Mouse (Mus musculus): ENCODE data around the gene U2af2. TPM values are rescaled to one million over a fixed set of nuclear protein-coding genes. Genes with fewer than 3 reads are reported as not detected.

U2af2 gene
- polyA plus RNA-seq, 1 experiment from 2014 or later, result 107 TPM

DNA sequence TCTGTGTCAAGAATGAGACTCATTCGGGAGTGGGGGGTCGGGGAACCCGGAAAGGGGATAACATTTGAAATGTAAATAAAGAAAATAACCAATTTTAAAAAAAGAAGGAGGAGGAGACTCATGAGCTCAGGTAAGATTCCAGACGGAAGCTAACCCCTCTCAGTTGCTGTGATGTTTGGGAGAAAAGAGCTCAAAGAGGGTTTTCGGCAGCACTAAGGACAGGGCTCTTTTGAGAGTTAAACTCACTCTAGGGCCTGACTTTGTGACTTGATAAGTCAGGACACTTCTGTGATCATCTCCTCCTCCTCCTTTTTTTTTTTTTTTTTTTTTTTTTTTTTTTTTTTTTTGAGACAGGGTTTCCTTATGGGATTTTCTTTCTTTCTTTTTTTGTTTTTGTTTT lies 23.0 kb upstream of the U2af2 start:
- WGBS, result 28% methylated on average over 5 of the region's 5 CpGs
- Histone ChIP-seq H3K4me2 (peak overlapping the region; percentile 58), H3K9ac (peak overlapping the region; percentile 64), H3K36me3 (replicated peaks) (peaks cover 15% of the 10 kb centered on the region; the same call in 1 of the 2 replicates), H3K9me3 (no peaks in the 10 kb centered on the region), H3K4me1 (peaks cover 19% of the 10 kb centered on the region), H3K4me3 (peak overlapping the region; percentile 57), H3K27ac (peak overlapping the region; percentile 97), H3K27me3 (replicated peaks) (no peaks in the 10 kb centered on the region)
- ATAC-seq (replicated peaks), result no peak

DNA sequence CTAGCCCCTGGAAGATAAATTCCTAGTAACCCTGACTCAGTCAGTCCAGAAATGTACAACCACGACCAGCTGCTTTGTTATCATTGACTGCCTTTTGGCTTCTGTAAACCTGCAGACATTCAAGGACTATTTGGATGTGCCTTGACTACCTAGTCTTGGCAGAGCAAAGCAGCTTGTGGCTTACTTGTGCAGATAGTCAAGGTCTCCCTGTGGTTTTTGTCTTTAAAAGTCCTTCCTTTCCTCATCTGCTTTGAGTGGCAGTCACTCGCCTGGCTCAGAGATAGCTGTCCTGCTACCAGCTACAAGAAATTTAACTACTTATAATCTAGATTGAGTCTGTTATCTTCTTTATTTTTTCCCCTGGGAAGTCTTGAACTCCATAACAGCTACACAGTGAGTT lies 17.0 kb upstream of the U2af2 start:
- no peak for ATAC-seq (replicated peaks)
- no peak overlapping the region for H3K4me3 ChIP-seq
- H3K27me3 ChIP-seq (replicated peaks), result no peaks in the 10 kb centered on the region
- no peaks in the 10 kb centered on the region for H3K36me3 ChIP-seq (replicated peaks)
- no peaks in the 10 kb centered on the region for H3K9me3 ChIP-seq
- no peak overlapping the region for H3K27ac ChIP-seq
- no peaks in the 10 kb centered on the region for H3K4me1 ChIP-seq
- no peak overlapping the region for H3K9ac ChIP-seq
- no peak overlapping the region for H3K4me2 ChIP-seq
- 77% methylated on average over 2 of the region's 2 CpGs for WGBS

DNA sequence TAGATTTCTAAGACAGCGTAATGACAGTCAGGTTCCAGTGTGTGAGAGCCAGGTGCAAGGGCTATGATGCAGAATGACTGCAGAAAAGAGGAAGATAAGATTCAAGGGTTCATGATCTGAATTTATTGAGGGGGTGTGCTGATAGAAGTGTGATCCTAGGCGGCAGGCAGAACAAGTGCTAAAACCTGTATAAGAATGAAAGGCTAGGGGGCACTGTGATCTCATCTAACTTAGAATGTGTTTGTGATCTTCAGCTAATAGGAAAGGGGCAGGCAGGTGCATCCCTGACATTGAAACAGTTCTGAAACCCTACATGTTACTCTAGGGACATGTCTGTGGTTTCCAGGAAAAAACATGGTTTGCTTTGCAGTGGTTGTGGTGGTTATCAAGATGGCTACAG lies 15.8 kb upstream of the U2af2 start:
- 76% methylated on average over 2 of the region's 2 CpGs for WGBS
- Histone ChIP-seq H3K9me3 (no peaks in the 10 kb centered on the region), H3K4me3 (no peak overlapping the region), H3K4me2 (no peak overlapping the region), H3K9ac (no peak overlapping the region), H3K4me1 (peaks cover 9% of the 10 kb centered on the region), H3K27ac (no peak overlapping the region), H3K27me3 (replicated peaks) (no peaks in the 10 kb centered on the region), H3K36me3 (replicated peaks) (no peaks in the 10 kb centered on the region)
- ATAC-seq (replicated peaks), result no peak

DNA sequence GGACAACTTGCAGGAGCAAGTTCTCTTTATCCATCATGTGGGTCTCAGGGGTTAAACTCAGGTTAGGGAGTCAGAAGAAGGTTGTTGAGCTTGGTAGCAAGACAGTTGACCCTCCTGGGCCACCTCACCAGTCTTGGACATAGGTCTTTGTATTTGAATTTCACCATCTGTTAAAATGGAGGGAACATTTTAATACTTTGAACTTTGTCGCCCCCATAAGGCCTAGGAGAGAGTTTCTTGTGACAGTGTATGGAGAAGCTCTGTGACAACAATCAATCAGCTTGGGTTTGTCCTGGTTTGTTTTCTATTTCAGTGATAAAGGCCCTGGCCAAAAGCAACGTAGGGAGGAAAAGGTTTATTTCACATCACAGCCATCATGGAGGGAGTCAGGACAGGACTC lies 14.6 kb upstream of the U2af2 start:
- no peak for ATAC-seq (replicated peaks)
- Histone ChIP-seq H3K9me3 (no peaks in the 10 kb centered on the region), H3K27me3 (replicated peaks) (no peaks in the 10 kb centered on the region), H3K4me1 (peaks cover 13% of the 10 kb centered on the region), H3K4me2 (no peak overlapping the region), H3K9ac (no peak overlapping the region), H3K27ac (no peak overlapping the region), H3K4me3 (no peak overlapping the region), H3K36me3 (replicated peaks) (no peaks in the 10 kb centered on the region)
- 33% methylated on average over 2 of the region's 2 CpGs for WGBS

DNA sequence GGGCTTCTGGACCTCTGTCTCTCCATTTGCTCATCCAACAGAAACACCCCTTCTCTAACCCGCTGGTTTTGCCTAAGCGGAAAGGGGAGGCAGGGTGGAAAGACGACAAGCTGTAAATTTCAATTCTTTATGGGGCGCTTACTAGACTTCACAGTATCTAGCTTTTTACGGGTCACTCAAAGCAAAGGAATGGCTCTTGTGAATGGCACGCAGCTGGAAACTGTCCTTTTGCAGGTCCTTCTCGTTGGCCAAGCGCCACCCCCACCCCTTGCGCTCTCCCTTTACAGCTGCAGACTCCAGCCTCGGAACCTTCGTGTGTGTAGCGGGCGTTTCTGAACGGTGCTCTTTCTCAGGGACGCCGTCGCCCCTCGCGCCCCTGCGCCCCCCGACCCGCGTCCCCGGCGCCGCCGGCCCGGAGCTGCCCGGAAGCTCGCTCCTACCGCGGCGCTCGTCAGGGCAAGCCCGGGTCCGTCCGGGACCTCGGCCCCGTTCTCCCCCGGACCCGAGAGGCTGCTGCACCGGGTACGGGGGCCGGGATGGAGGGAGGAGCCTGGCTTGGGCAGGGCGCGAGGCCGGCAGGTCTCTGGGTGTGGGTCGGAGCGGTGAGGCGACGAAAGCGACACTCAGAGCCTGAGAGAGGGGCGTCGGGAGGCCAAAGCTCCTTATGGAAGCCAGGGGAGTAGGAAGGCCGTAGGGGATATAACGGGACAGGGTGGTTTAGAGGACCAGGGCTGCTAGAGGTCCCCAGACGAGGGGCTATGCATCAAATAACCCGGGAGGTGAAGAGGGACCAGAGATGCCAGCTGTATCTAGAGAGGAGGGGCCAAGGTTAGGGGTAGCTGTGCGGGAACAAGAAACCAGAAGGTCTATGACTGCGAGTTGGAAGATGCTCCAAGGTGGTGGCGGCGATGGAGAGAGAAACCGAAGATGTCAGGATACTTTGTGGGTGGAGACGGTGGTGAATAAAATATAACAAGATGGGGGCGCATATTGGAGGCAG lies 10.4 kb upstream of the U2af2 start, which contains the start of gene Zfp580:
Gene Zfp580, plus strand, starts transcription at position 346 of the 1,000 bp plus-strand sequence.
- Histone ChIP-seq H3K9ac (peak within 1 kb of the TSS; percentile 59), H3K4me1 (peaks cover 53% of the 10 kb centered on the region), H3K4me2 (peak within 1 kb of the TSS; percentile 91), H3K9me3 (no peaks in the 10 kb centered on the region), H3K36me3 (replicated peaks) (no peaks in the 10 kb centered on the region), H3K4me3 (peak within 1 kb of the TSS; percentile 51), H3K27me3 (replicated peaks) (peaks cover 31% of the 10 kb centered on the region), H3K27ac (peak within 1 kb of the TSS; percentile 82)
- under 1% methylated on average over 65 of the region's 65 CpGs for WGBS
- ATAC-seq (replicated peaks), result peak; percentile 78

DNA sequence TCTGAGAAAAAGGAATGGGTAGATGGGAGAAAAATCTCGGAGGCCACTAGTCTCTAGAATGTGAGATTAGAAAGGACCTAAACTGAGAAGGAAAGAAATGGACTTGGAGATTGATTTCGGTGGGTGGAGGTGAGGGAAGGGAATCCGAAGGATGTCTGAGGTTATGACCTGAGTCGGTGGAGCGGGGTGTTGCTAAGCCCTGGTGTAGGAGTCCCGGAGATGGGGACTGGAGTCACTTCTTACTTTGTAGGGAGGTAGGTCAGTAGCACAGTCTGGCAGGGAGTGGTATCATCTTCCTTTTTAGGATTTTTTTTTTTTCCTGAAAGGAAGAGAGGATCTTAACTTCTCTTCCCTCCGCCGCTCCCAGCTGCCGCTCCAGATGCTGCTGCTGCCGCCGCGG lies 9.5 kb upstream of the U2af2 start:
- 6% methylated on average over 10 of the region's 12 CpGs for WGBS
- peaks cover 57% of the 10 kb centered on the region for H3K4me1 ChIP-seq
- H3K4me2 ChIP-seq, result peak overlapping the region; percentile 91
- H3K36me3 ChIP-seq (replicated peaks), result no peaks in the 10 kb centered on the region
- no peak overlapping the region for H3K27ac ChIP-seq
- H3K27me3 ChIP-seq (replicated peaks), result peaks cover 31% of the 10 kb centered on the region
- H3K9me3 ChIP-seq, result no peaks in the 10 kb centered on the region
- ATAC-seq (replicated peaks), result no peak
- H3K4me3 ChIP-seq, result peak overlapping the region; percentile 51
- H3K9ac ChIP-seq, result peak overlapping the region; percentile 59

DNA sequence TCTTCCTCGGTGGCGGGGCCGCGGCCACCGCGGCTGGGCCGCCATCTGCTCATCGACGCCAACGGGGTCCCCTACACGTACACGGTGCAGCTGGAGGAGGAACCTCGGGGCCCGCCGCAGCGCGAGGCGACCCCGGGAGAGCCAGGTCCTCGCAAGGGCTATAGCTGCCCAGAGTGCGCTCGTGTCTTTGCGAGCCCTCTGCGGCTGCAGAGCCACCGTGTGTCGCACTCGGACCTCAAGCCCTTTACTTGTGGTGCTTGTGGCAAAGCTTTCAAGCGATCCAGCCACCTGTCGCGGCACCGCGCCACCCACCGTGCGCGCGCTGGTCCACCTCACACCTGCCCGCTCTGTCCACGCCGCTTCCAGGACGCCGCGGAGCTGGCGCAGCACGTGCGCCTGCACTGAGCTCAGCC lies 9.0 kb upstream of the U2af2 start:
- Histone ChIP-seq H3K9ac (peak overlapping the region; percentile 59), H3K36me3 (replicated peaks) (no peaks in the 10 kb centered on the region), H3K4me2 (peak overlapping the region; percentile 91), H3K9me3 (no peaks in the 10 kb centered on the region), H3K4me3 (peak overlapping the region; percentile 51), H3K27ac (no peak overlapping the region), H3K4me1 (peaks cover 62% of the 10 kb centered on the region), H3K27me3 (replicated peaks) (peaks cover 31% of the 10 kb centered on the region)
- WGBS, result 6% methylated on average over 41 of the region's 45 CpGs
- ATAC-seq (replicated peaks), result no peak

DNA sequence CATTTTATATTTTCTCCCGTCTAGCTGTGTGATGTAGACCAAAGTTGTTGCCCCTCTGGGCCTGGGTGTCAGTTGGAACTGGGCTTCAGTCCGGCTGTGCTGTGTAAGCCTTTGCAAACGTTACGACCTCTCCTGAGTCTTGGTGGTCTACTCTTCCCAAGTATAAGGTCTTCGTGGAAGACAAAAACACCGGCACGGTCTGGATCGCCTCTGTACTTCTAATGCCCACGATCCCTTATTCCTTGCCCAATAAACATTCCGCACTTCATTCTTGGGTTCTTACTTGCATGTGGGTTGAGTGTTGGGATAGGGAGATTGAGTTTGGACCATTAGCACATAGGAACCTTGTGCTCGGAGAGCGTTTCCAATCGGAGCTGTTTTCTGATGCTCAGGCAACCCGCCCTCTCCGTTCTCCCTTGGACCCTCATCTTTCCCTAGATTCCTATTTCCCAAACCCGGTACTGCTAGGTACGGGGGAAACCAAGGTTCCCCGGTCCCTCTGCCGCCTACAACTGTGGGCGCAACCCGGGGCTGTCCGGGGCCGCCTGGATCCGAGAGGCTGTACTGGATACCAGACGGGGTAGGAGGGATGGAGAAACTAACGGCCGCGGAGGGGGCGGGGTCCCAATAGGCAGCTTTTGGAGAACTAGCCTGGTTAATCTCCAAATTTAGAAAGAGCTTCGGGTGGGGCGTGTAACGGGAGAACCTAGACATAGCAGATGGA lies 8.3 kb upstream of the U2af2 start:
- Histone ChIP-seq H3K27ac (no peak overlapping the region), H3K4me1 (peaks cover 68% of the 10 kb centered on the region), H3K27me3 (replicated peaks) (peaks cover 31% of the 10 kb centered on the region), H3K4me3 (peak overlapping the region; percentile 51), H3K9ac (peak overlapping the region; percentile 62), H3K4me2 (peak overlapping the region; percentile 91), H3K36me3 (replicated peaks) (no peaks in the 10 kb centered on the region), H3K9me3 (no peaks in the 10 kb centered on the region)
- 7% methylated on average over 32 of the region's 32 CpGs for WGBS
- ATAC-seq (replicated peaks), result no peak

DNA sequence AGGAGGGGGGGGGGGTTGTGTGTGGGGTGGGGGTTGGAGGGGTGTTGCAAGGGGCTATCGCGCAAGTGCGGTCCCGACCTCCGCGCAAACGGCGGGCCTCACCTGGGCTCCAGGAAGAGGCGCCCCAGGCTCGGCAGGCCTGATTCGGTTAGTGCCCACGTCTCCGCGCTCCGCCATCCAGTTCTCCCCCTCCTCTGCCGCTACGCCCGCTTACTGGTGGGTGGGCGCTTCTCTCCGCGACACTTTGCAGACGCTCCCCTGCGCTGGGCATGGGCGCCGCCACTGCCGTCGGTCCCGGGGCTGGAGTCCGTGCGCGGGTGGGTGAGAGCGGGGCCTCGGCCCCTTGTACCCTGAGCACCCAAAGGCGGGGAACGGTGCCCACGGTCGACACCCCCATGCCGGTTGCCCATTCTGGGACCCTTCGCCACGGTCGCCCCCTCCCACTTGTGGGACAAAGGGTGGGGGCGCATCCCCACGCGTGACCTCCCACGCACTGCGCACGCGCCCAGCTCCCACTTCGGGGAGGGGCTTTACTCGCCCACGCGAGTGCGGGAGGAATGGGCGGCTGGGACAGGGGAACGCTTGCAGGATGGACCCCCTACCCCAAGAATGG lies 5.2 kb upstream of the U2af2 start:
- peak overlapping the region; percentile 67 for H3K4me3 ChIP-seq
- peaks cover 81% of the 10 kb centered on the region for H3K4me1 ChIP-seq
- no peaks in the 10 kb centered on the region for H3K9me3 ChIP-seq
- H3K36me3 ChIP-seq (replicated peaks), result no peaks in the 10 kb centered on the region
- peak; percentile 7 for ATAC-seq (replicated peaks)
- peak overlapping the region; percentile 76 for H3K9ac ChIP-seq
- peaks cover 31% of the 10 kb centered on the region for H3K27me3 ChIP-seq (replicated peaks)
- under 1% methylated on average over 55 of the region's 55 CpGs for WGBS
- H3K4me2 ChIP-seq, result peak overlapping the region; percentile 63
- H3K27ac ChIP-seq, result peak overlapping the region; percentile 82

DNA sequence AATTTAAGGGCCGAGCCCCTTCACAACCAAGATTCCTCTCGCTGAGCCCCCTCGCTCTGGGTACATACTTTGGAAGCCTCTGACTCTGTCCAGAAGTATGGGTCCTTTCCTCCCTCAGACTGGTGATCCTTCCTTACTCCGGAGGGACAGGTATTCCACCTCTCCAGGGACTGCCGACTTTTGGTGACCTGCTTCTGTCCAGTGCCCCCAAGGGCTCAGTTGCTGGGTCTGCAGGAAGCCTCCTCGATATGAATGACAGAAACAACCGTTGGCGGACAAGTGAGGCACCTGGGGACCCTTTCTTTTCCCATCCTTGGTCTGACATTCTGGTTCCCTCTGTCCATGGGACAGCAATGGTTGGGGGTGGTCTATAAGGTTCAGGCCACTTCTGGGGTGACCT lies 4.6 kb upstream of the U2af2 start:
- Histone ChIP-seq H3K36me3 (replicated peaks) (no peaks in the 10 kb centered on the region), H3K27ac (peak overlapping the region; percentile 82; the same call in 1 of the 2 replicates), H3K4me1 (peaks cover 76% of the 10 kb centered on the region), H3K9ac (peak overlapping the region; percentile 76), H3K9me3 (no peaks in the 10 kb centered on the region), H3K4me3 (peak overlapping the region; percentile 67), H3K27me3 (replicated peaks) (peaks cover 31% of the 10 kb centered on the region), H3K4me2 (peak overlapping the region; percentile 63)
- WGBS, result 30% methylated on average over 8 of the region's 8 CpGs
- ATAC-seq (replicated peaks), result no peak

DNA sequence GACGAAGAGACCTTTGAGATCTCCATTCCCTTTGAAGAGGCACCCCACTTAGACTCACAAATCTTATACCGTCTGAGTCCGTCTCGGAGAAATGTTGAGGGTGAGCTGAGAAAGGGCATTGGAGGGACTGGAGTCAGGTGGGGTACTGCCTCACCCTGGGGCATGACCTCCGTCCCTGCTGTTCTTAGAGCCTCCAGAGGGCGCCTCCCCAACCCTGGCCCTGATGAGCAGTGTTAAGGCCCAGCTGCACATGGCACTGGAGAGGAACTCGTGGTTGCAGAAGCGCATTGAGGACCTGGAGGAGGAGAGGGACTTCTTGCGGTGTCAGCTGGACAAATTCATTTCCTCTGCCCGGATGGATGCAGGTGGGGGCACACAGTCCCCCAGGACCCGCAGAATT lies 4.1 kb upstream of the U2af2 start:
- 32% methylated on average over 11 of the region's 11 CpGs for WGBS
- Histone ChIP-seq H3K9ac (peak overlapping the region; percentile 76), H3K27me3 (replicated peaks) (peaks cover 30% of the 10 kb centered on the region), H3K4me1 (peaks cover 72% of the 10 kb centered on the region), H3K27ac (no peak overlapping the region; the same call in 1 of the 2 replicates), H3K4me2 (peak overlapping the region; percentile 63), H3K4me3 (peak overlapping the region; percentile 67), H3K36me3 (replicated peaks) (no peaks in the 10 kb centered on the region), H3K9me3 (no peaks in the 10 kb centered on the region)
- no peak for ATAC-seq (replicated peaks)

DNA sequence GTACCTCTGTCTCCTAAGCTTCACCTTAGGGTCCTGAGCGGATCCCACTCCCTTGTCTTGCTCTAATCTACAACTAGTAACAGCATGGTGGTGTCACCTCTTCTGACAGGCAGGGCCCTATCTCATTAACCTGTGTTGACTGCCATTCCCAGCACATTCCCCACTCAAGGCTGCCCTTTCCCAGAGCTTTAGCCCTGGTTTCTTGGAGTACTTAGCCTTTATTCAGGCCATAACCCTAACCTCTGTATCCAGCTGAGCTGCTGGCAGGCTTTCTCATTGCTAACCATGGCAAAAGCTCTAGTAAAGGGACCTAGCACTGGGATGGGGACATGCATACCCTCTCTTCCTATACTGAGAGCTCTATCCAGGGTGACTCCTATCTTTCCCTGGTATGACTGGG lies 3.3 kb upstream of the U2af2 start:
- Histone ChIP-seq H3K4me3 (no peak overlapping the region; the same call in 1 of the 2 replicates), H3K9me3 (no peaks in the 10 kb centered on the region), H3K4me1 (peaks cover 71% of the 10 kb centered on the region), H3K9ac (no peak overlapping the region), H3K27ac (no peak overlapping the region), H3K27me3 (replicated peaks) (peaks cover 22% of the 10 kb centered on the region), H3K36me3 (replicated peaks) (no peaks in the 10 kb centered on the region), H3K4me2 (no peak overlapping the region)
- 91% methylated on average over 1 of the region's 1 CpGs for WGBS
- no peak for ATAC-seq (replicated peaks)

Data from midbrain, embryonic 15.5 days (tissue).